Comparison of ENCODE assay signal across 9 mouse cellular contexts in the genomic region with DNA sequence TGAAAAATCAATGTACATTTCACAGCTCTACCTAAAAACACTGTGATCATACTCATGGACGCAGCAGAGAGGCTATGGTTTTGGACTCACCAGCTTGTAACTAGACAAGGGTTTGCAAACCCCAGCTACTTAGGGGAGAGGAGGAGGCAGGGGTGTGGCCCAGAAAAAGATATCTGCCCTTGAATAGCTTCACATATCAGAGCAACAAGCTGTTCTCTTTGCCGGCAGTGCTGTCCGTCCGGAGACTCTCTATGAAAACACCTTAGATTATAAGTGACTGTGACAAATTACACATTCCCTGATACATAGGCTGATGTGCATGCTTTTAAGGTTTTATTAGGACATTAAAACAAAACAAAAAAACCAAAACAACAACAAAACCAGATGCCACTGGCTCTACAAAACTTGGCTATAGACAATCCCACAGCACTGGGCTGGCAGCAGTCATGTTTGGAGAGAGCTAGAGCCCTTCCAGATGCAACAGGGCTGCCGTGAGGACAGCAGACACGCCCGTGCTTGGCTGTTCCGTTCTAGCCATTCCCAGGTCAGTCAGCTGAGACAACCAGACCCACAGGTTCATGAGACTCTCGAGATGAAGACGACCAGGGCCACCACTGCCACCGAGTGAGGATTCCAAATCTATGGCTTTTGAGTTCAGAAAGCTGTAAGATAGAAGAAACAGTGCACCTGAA. TPM values are rescaled to one million over a fixed set of nuclear protein-coding genes. Genes with fewer than 3 reads are reported as not detected.
A peak's percentile ranks its signal among the peaks of the same experiment; 100 is the strongest.
DNase-seq lines count a peak whose midpoint lies in the region; ATAC-seq and TF ChIP-seq lines count a peak whose summit lies in the region.
"Had no signal": no experiment of that assay in that cellular context is flagged by ENCODE, and none has a peak within 500 bp of the region (broad histone marks: within the 10 kb centered on the region; RNA-seq: fewer than 3 reads in every experiment).

No protein-coding gene starts in this region.

- peak; percentile 86 for TF ChIP-seq EP300 in liver, embryonic 14.5 days (IDR thresholded peaks at IDR 0.05; ENCODE audit: low read depth)

- peak overlapping the region; percentile 38 for H3K4me2 ChIP-seq in heart, embryonic 14.5 days (ENCODE audit: low read length)
- H3K4me2 ChIP-seq in liver, embryonic 14.5 days (ENCODE audit: low read depth), result peak overlapping the region; percentile 79

- 0 out of 2 replicates have a peak overlapping the region, but pooled peaks have one; percentile 2 for H3K9ac ChIP-seq in heart, embryonic 14.5 days (ENCODE audit: low read length)
- peak overlapping the region; percentile 74 for H3K9ac ChIP-seq in liver, embryonic 14.5 days (replicated peaks)

- H3K36me3 ChIP-seq in heart, embryonic 14.5 days (ENCODE audit: control insufficient read depth, insufficient read depth, low read length), result no peaks in the 10 kb centered on the region
- peaks cover 23% of the 10 kb centered on the region for H3K36me3 ChIP-seq in liver, embryonic 14.5 days (replicated peaks; ENCODE audit: control insufficient read depth, insufficient read depth, low read depth)

- intact Hi-C loops in left cerebral cortex, postnatal 4 days (cut with DNase I), result no loop called here

- TF ChIP-seq POLR2A in bone marrow, adult 2 months (IDR thresholded peaks at IDR 0.05; ENCODE audit: borderline replicate concordance, control insufficient read depth, low read depth, low read length), result no peak

- no peak for ATAC-seq in heart, embryonic 14.5 days (ENCODE audit: insufficient number of reproducible peaks, insufficient read depth, low FRiP score, low read depth)
- ATAC-seq in liver, embryonic 14.5 days (ENCODE audit: insufficient read depth), result peak; percentile 63
- ATAC-seq: forebrain, embryonic 16.5 days had no signal

- WGBS in bone marrow, adult 2 months, result 61% methylated on average over 11 of the region's 11 CpGs
- WGBS in heart, embryonic 14.5 days, result 18% methylated on average over 11 of the region's 11 CpGs
- WGBS in liver, embryonic 14.5 days (ENCODE audit: insufficient replicate concordance), result 12% methylated on average over 11 of the region's 11 CpGs

- no peak overlapping the region for H3K4me3 ChIP-seq in bone marrow, adult 2 months (replicated peaks; ENCODE audit: control insufficient read depth, low read depth, low read length)
- no peak overlapping the region for H3K4me3 ChIP-seq in heart, embryonic 14.5 days (ENCODE audit: control insufficient read depth in 1 of 2, insufficient read depth in 1 of 2, low read depth in 1 of 2, low read length in 2 of 2)
- peak overlapping the region; percentile 47 to 52 for H3K4me3 ChIP-seq in liver, embryonic 14.5 days (ENCODE audit: insufficient read depth in 1 of 2, low read depth in 2 of 2, low read length in 2 of 2)

- no peaks in the 10 kb centered on the region for H3K9me3 ChIP-seq in heart, embryonic 14.5 days (ENCODE audit: control insufficient read depth, low read length)
- H3K9me3 ChIP-seq in liver, embryonic 14.5 days (ENCODE audit: control insufficient read depth, low read length), result no peaks in the 10 kb centered on the region

- peaks cover 14% of the 10 kb centered on the region for H3K4me1 ChIP-seq in bone marrow, adult 2 months (ENCODE audit: control insufficient read depth, insufficient read depth, low read length)
- H3K4me1 ChIP-seq in heart, embryonic 14.5 days (ENCODE audit: control insufficient read depth in 2 of 2, insufficient read depth in 2 of 2, low read length in 2 of 2), result peaks cover 50 to 76% of the 10 kb centered on the region in 2 experiments
- peaks cover 89 to 93% of the 10 kb centered on the region in 2 experiments for H3K4me1 ChIP-seq in liver, embryonic 14.5 days (replicated peaks; ENCODE audit: control insufficient read depth in 2 of 2, insufficient read depth in 2 of 2, low read length in 1 of 2)

- no peaks in the 10 kb centered on the region for H3K27me3 ChIP-seq in heart, embryonic 14.5 days (ENCODE audit: control insufficient read depth, insufficient read depth, low read length)
- H3K27me3 ChIP-seq in liver, embryonic 14.5 days (ENCODE audit: control insufficient read depth, insufficient read depth, low read length), result no peaks in the 10 kb centered on the region

- DNase-seq in gastrocnemius, postnatal 25 days, result peak; percentile 48
- DNase-seq in gastrocnemius, postnatal 10 days, result no peak
- DNase-seq in liver, embryonic 14.5 days (ENCODE audit: low read depth in 3 of 3, low spot score in 3 of 3), result peak; percentile 74 to 80 (median 75)
- DNase-seq in left cerebral cortex, postnatal 4 days, result no peak
- DNase-seq in adrenal gland, postnatal 25 days, result no peak
- DNase-seq in right cerebral cortex, postnatal 25 days, result no peak

- H3K27ac ChIP-seq in bone marrow, adult 2 months (ENCODE audit: control insufficient read depth, insufficient read depth, low read depth, low read length, poor library complexity), result peak overlapping the region; percentile 90
- peak overlapping the region; percentile 35 to 69 for H3K27ac ChIP-seq in heart, embryonic 14.5 days (replicated peaks in 1 of 2; ENCODE audit: control insufficient read depth in 1 of 2, insufficient read depth in 1 of 2, low read depth in 2 of 2, low read length in 2 of 2)
- peak overlapping the region; percentile 97 for H3K27ac ChIP-seq in liver, embryonic 14.5 days

- no peak for TF ChIP-seq CTCF in bone marrow, adult 2 months (IDR thresholded peaks at IDR 0.05; ENCODE audit: control insufficient read depth, insufficient read depth, low read length)
- TF ChIP-seq CTCF in liver, embryonic 14.5 days (IDR thresholded peaks at IDR 0.05; ENCODE audit: low read depth), result no peak

RNA-seq across cellular contexts. Expression of gene Foxo3, which starts 29.3 kb away (rescaled TPM):
- total RNA-seq in gastrocnemius, postnatal 25 days (2021), result 10 to 100 TPM; 21.6 to 22.6 TPM
- 10 to 100 TPM; 31.4 to 43.5 TPM for total RNA-seq in gastrocnemius, postnatal 10 days (2021)
- 34.9 and 51.5 TPM in 2 replicates for polyA plus RNA-seq in bone marrow, adult 2 months (2011; ENCODE audit: insufficient read depth, insufficient read length, low replicate concordance, missing spikeins)
- 6.3 and 7.1 TPM in 2 replicates for polyA plus RNA-seq in heart, embryonic 14.5 days (2014; fragmentation: Nextera tagmentation; extraction: Ambion mirVana)
- polyA plus RNA-seq in liver, embryonic 14.5 days (2012; rRNA removed), result 15.6 and 15.9 TPM in 2 replicates
- 17.6 and 19.3 TPM in 2 replicates for polyA plus RNA-seq in liver, embryonic 14.5 days (2014; fragmentation: Nextera tagmentation; extraction: Ambion mirVana)
- 10 to 100 TPM; 28.8 to 32.6 TPM for total RNA-seq in left cerebral cortex, postnatal 4 days (2021)
- 56.1 and 56.7 TPM in 2 replicates for total RNA-seq in adrenal gland, postnatal 25 days (2021)

Comparison
In these comparisons a context has a peak if more than half of its experiments do, and no peak if none do; other contexts are left out.
1. DNase-seq: peak in gastrocnemius, postnatal 25 days (single experiment) and liver, embryonic 14.5 days (3 of 3); none in gastrocnemius, postnatal 10 days (single experiment), left cerebral cortex, postnatal 4 days (single experiment), adrenal gland, postnatal 25 days (single experiment) and right cerebral cortex, postnatal 25 days (single experiment).
2. H3K4me3 ChIP-seq: peak in liver, embryonic 14.5 days (2 of 2); none in bone marrow, adult 2 months (single experiment) and heart, embryonic 14.5 days (0 of 2).
3. Peak in every context shown above with its lines, with median percentiles within 50 percentile points of each other: H3K27ac ChIP-seq.